Mouse (Mus musculus): ENCODE measurements around the gene Chchd10.

DNA sequence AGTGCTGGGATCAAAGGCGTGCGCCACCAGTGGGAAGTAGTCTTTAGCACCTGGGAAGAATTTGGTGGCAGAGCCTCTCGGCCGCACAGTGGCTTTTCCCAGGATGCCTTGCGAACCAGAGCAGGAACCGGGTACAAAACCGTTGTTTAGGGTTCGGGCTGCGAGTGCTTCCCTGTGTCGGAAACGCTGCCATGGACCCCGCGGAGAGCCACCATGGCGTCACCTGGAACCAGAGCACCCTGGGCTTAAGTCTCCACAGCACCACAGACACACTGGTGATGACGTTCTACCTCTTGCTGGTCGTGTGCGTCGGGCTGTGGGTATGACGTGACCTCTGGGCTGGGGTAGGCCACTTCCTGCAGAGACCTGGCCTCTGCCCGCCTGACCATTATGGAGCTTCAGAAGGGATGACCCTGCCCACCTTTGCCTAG, 21.5 kb downstream of the Chchd10 start, which contains the start of gene Gm5134:
- TF ChIP-seq CTCF (IDR thresholded peaks at IDR 0.05; ENCODE audit: borderline replicate concordance, extremely low read depth, insufficient read depth, insufficient read length) (no peak), POLR2A (IDR thresholded peaks at IDR 0.05; ENCODE audit: borderline replicate concordance, extremely low read depth, insufficient read depth, insufficient read length, poor library complexity, severe bottlenecking) (no peak)
